Mouse (Mus musculus) T-helper 17 cell (primary cell): Measurements from ENCODE around the gene Lima1.

Experiments used
- in situ Hi-C, 2 experiments: fragments of 300-600 bp; cut with MboI, MseI; formaldehyde crosslinking; loops; 1 replicate in 1 of 2; 2 replicates in 1 of 2; pipeline ENCODE4 v1.15.1; 2025; ENCODE audit warnings: high pct_unique_total_duplicates in 2 of 2

Lima1 gene

DNA sequence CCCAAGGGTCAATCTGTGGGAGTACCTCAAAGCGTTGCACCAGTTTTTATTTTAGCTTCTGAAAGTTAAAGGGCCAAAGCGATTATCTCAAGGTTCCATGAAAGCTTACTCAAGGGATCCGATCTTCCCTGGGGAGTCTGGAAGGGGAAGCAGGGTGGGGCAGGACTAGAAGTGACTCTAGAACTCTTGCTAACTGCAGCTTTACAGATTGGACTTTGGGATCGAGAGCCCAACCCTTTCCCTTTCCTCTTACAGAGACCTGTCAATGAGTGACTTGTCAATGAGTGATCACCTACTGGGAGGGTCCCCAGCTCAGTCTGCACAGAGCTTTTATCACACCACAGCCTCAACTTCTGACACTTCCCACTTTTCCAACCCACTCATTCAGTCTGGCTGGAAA lies 7.6 kb downstream of the Lima1 start:
- in situ Hi-C loops = no loop called here

DNA sequence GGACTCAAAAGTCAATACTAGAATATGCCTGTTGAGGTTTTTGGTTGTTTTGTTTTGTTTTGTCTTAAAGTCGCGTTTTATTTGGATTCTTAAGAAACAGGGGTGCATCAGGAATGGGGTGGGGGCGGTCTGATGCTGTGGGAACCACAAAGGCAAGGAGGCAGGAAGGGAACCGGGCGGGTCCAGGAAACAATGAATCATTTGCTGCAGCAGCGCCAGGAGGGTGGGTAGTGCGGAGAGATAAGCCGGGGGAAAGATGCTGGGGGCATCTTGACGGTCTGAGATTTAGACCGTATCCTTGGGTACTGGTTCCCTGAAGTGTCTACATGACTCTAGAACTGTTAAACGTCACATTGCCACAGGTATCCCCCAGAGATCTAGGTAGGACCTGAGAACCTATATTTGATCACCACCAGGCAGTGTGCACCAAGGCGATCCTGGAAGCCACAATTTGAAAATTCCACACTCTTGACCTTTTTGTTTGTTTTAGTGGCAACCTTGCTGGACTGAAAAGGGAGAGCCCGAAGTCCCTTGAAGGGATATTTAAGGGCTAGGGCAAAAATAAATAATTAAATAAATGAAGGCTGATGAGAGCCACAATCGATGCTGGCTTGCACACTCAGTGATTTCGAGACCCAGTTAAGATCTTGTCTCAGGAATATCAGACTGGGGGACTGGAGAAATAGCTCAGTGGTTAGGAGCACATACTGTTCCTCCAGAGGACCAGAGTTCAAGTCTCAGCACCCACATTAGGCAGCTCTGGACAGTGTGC lies 8.6 kb downstream of the Lima1 start:
- in situ Hi-C loops = no loop called here

DNA sequence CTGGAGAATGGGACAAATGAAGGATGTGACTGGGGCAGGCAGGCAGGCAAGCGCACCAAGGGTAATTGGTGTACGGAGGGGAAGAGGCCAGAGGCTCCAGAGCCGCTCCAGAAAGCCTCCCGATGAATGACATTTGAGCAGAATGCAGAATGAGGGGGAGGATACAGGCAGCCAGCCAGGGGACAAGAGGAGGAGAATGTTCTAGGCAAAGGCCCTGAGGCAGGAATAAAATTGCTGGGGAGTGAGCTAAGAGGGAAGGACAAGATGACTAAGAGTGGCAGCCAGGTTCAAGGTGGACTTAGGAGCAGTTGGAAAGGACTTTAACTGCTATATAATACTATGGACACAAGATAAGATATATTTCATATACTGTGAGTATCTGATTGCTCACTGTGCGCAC lies 9.3 kb downstream of the Lima1 start:
- in situ Hi-C loops = no loop called here

DNA sequence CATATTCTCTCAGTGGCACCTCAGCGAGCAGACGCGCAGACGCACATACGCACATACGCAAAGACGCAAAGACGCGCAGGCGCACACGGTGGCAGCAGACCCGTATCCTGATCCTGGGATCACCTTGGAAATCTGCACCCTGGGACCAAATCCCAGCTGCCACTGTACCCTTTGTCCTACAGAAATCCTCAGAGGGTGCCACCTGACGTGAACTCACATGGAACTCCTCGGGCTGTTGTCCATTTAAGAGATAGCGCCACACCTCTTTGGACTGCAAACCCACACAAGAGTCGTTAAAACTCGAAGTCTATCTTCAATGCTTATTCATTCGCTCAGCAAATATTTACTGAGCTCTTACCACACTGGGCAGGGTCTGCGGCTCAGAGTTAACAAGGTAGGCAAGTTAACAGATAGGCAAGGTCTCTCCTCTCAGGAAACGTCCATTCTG lies 9.7 kb downstream of the Lima1 start:
- in situ Hi-C loops = no loop called here

DNA sequence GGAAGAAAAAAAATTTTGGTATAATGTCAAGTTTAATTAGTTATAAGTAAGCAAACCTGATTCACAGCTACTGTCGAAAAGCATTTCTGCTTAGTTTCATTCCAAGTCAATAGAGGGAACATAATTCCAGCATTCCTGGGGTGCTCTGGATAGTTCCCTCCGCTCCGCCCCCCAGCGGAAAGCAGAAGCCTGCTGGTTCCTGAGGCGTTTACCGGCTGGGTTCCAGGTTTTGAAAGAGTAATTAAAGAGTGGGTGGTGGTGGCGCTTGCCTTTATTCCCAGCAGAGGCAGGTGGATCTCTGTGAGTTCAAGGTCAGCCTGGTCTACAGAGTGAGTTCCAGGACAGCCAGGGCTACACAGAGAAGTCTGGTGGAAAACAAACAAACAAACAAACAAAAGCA lies 10.2 kb downstream of the Lima1 start:
- in situ Hi-C loops = no loop called here

DNA sequence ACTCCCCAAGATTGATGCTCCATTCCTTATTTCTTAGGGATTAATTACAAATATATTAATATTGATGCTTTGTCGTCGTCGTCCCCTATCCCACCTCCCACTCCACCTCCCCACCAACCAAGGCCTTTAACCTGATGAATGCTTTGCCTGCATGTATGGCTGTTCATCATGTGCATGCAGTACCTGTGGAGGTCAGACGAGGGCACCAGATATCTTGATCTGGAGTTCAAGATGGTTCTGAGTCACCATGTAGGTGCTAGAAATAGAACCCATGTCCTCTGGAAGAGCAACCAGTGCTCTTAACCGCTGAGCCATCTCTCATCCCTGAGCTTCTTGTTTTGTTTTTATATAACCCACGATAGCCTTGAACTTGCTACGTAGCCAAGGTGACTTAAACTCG lies 11.5 kb downstream of the Lima1 start:
- in situ Hi-C loops = no loop called here

DNA sequence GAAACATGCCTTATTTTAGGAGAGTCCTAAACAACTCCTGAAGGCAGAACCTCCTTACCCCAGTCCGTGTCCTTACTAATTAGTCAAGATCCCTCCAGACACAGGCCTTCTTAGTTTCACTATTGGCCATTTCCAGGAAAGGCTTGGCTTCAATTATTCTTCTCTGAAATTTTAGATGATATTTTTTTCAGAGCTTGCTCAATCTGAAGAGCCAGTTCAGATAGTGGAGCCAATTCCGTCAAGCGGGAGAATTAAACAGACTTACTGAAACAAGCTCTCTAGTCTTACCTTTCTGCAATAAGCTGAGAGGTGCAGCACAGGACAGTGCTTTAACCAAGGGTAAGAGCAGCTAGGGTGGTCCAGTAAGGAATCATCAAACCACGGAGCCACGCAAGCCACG lies 11.9 kb downstream of the Lima1 start:
- in situ Hi-C loops = no loop called here

DNA sequence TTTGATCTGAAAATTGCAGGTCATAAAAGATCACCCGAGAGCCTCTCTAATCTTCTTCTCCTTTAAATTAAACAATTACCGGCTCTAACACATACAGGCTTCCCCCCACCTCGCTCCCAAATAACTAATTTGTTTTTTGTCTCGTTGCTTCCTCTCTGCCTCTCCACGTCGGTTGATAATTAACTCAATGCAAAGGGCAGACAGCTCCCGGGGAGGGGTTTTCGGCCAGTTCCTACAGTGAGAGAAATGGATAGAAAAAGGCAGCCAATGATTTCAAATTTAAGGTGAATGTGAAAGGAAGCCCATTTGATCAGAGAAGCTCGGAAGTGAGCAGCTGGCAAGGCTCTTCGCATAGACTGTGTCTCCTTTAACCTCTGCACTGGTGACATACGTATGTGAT lies 12.8 kb downstream of the Lima1 start:
- in situ Hi-C loops = no loop called here

DNA sequence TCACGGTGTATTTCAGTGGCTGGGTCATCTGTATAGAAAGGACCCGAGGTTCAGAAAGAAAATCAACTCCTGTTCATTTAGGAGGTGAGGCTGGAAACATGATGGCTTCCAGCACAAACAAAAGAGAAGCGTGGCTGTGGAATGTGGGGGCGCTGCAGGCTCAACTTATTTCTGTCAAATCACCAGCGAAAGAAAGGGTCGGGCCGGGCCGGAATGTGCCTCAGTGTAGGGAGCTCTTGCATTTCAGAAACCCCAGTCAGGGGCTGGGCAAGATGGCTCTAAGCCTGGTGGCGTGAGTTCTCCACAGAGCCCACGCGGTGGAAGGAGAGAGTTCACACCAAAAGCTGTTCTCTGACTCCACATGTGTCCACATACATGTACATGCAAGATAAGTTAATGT lies 13.3 kb downstream of the Lima1 start:
- in situ Hi-C loops = no loop called here

DNA sequence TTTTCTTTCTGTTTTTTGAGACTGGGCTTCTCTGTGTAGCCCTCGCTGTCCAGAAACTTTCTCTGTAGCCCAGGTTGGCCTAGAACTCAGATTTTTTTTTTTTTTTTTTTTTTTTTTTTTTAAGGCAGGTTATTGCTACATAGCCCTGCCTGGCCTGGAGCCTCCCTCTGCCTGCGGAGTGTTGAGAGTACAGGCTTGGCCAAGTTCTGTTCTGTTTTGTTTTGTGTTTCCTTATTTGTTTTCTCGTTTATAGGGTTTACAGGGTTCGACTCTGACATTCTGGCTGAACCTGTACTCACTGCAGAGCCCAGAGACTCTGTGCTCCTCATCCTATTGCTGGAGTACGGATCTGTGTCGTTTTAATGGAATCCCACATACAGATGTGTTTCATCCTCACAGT lies 13.7 kb downstream of the Lima1 start:
- in situ Hi-C loops = no loop called here

DNA sequence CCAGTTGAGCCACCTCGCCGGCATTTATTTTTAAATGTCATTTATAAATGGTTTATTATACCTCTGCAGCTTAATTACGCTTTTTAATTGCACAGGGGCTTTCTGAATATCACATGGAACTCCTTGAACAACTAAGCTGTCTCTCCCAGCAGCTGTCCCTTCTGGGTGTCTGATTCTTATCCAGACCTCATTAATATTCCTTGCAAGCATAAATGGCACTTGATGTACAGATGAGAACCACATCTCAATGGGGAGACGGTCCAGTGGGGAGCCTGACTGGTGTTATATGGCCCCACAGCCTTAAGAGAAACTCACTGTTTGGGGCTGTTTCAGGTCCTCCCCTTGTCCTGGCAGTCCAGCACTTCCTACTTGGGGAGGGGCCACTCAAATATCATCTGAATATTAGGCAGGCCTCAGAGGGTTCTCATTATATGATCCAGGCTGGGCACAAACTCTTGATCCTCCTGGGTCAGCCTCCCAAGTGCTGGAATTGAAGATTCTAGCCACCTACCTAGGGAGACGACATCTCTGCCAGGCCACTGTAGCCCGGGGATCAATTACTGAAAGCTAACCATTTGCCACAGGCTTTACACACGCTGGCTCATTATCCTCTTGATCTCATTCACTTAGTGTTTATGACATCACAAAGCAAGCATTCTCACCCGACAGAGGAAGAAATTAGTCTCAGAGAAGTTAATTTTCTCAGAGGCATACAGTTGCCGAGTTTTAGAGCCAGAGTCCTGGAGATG lies 15.4 kb downstream of the Lima1 start:
- in situ Hi-C loops = no loop called here

DNA sequence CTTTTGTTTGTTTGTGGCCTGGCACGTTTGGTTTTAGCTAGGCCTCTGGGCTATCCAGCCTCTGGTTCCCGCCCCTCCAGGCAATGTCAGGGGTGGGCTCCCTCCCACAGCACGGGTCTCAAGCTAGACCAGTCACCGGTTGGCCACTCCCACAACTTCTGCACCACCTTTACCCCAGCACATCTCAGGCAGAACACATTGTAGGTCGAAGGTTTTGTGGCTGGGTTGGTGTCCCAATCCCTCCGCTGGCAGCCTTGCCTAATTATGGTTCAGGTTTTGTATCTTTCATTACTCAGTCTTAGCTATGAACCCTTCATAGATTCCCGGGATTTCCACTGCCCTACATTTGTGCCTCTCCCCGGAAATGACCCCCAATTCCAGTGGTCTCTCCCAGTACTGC lies 17.8 kb downstream of the Lima1 start:
- in situ Hi-C loops = no loop called here

DNA sequence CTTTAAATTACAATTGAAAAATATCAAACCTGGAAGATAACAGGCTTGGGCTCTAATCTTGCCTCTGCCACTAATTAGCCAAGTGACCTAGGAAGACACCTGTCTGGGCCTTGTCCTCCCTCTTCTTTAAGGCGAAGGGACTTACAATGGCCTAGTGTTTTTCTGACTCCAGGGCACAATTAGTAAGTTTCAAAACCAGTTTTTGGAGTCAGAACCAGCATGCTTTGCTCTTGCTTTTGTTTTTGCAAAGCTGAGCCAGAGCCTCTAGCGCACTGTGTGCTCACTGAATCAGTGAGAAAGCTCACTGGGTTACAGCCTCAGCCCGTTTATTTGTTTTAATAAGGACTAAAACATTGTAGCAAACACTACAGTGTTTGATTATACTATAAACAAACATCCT lies 20.1 kb downstream of the Lima1 start:
- in situ Hi-C loops = no loop called here

DNA sequence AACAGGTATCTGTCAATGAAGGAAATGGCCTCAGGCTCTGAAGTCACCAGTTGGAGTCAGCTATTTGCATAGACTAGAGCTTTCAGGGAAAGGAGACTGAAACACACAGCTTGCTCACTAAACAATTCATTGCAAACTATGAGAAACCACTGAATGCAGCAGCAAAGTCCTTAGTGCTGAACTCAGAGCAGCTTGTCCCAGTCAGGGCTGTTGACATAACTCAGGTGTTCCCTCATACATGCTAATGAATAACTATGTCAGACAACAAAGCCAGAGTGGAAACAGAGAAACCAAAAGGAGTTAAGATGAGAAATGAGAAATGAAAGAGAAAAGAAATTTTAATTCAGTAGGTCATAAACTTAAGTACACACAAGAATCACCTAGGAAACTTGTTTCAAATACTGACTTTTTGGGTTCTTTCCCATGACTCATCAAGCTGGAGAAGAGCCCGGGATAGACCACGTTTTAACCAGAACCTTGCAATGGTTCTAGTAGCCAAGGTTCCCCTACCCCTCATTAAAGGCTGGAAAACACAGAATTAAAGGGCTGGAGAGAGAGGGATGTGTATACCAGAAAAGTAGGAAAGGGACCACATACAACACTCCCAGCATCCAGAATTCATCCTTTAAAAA lies 22.5 kb downstream of the Lima1 start:
- in situ Hi-C loops = no loop called here

DNA sequence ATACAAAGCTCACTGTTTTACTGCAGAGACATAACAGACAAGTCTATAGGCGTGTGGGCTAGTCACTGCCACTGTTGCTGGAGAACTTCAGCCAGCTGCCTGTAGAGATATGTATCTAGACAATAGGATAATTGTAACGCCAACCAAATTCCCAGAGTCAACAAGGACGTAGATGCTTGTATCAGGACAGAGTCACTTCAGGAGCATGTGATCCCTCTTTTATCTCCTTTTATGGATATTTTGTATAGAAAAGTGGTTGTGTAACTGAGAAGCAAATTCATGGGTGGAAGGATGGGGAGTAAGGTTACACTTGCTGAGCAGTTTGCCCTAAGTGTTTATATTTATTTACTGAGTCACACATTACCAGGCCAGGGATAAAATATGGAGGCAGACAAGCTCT lies 25.0 kb downstream of the Lima1 start:
- in situ Hi-C loops = no loop called here

DNA sequence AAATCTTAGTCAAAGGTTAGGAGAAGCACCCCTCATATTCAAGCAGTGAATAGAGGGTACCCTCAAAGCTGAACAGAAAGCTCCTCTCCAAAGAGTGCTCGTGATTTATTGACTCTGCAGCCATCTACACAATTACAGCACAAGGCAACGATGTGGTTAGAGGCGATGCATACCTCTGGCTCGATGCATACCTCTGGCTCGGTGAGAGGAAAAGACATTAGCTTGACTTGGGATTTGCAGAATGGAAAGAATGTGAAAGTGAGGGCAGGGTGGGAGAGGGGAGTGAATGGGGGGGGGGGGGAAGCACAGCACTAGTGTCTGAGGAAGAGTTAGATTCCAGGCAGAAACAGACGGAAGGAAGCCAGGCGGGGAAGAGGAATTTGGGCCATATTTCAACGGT lies 27.3 kb downstream of the Lima1 start:
- in situ Hi-C loops = no loop called here

DNA sequence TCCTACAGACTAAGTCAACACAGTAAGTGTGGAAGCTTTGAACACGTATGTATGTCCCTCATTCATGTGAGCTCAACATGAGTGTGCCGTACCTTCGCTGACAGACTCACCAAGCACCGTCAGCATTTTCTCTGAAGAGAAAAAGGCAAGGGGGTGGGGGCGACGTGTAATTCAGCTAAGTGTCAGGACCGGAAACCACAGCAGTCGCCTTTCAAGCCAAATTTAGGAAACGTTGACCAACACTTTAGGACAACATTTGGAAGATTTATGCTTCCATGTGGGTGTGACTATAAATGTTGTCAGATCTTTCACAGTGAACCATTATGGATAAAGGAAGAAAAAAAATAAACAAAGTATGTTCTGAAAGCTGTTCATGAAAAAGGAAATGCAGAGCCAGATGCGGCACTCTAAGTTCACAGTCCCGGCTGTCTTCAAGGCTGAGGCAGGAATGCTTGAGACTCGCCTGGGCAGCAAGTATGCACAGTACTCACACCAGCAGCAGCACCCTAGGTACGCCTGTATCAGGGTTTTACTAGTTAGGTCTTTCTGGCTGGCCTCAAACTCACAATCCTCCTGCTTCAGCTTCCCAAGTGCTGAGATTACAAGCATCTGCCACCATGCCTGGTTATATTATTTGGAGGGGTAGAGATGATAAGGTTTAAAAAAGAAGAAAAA lies 27.9 kb downstream of the Lima1 start:
- in situ Hi-C loops = no loop called here

DNA sequence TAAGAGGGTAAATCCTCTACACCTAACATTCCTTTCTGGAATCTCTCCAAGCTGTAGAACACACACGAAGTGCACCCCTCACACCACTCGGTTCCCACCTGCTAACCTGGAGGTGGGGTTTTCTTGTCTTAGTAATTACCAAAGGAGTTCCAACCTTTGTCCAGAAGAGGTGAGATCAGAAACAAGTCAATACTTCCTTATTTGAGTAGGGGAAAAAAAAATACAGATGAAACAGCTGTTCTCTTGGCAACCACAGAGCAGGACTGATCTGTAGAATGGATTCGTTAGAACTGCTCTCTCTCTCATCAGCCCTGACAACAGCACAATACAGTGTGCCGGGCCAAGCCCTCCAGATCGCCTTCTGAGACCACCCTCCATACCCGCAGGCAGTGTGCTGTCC lies 28.6 kb downstream of the Lima1 start:
- in situ Hi-C loops = no loop called here

DNA sequence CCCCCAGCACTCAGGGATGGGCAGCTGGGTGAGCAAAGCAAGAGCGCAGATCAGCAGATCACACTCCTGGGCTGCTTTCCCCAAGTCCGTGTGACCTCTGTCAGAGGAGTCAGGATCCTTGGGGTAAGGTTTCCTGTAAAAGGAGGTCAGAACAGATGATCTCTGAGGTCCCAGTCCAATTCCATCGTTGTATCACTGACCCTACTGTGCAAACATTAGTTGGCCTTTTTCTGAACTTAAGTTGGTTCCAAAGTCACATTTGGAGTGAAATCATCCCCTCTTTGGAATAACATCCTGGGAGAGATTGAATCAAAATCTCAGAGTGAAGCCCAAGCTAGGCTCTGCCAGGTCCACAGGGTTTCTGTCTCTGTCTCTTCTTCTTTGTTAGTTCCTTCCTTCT lies 31.4 kb downstream of the Lima1 start:
- in situ Hi-C loops = no loop called here

DNA sequence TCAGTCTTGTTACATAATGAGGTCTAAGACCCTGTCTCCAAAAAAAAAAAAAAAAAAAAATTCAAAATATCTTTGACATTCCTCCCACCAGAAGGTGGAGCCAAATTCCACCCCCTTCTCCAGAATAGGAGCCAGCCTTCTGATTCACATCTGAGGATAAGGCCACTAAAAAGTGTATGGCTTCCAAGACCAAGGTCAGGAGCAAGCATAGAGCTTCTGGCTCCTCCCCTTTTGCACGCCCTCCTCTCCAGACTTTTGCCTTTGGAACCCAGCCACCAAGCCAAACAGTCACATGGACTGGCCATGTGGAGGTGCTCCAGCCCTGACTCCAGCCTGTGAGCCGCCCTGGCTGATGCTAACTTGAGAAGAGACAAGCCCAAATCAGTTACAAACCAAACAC lies 35.3 kb downstream of the Lima1 start:
- in situ Hi-C loops = loop anchor here in 1 of 2 experiments (5.0 kb wide), 1 partner anchor 67 kb away; no protein-coding TSS in a partner anchor

DNA sequence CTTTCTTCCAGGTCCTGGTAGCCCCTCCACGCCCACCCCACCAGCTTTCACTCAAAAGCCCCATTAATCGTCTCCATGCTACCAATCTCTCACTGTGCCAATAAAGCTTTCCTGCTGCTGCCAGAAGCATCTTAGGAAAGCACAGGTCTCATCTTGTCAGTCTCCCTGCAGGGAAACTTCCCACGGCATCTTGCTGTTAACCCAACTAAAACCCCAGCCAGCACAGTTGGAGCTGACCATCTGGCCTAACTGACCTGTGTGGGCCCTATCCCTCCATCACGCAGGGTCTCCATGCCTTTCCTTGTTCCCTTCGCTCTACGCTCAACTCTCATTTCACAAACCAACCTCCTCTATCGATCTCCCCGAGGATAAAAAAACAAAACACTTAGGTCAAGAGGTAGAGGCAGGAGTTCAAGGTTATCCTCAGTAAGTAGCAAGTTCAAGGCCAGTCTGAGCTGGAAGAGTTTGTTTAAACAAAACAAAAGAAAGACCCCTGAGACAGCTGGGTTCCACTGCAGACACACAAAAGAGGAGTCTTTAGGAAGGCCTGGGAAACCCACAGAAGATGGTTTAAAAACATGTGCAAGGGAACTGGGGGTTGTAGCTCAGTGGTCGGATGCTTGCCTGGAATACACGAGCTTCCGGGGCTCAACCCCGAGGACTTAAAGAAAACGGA lies 36.0 kb downstream of the Lima1 start:
- in situ Hi-C loops = loop anchor here in 1 of 2 experiments (5.0 kb wide), 1 partner anchor 68 kb away; no protein-coding TSS in a partner anchor
